Mouse (Mus musculus) limb, embryonic 14.5 days (tissue): Measurements from ENCODE around the gene Ift22. TPM values are rescaled to one million over a fixed set of nuclear protein-coding genes. Genes with fewer than 3 reads are reported as not detected.

Experiments used
- ATAC-seq: fragments of 200-750 bp; cut with Nextera tagmentation; 2 replicates; pipeline ENCODE4 v1.8.0; 2017; ENCODE audit warnings: low read depth, moderate number of reproducible peaks, moderate TSS enrichment; ENCODE audit not compliant: low FRiP score
- DNase-seq: peaks from one replicate; pipeline ENCODE4 v3.0.0-alpha.2; 2015; ENCODE audit warnings: low spot score
- H3K27ac ChIP-seq: fragments of 300-500 bp; sonication (generic); replicated peaks from 2 replicates; pipeline ENCODE4 v1.5.1; 2014; ENCODE audit warnings: low read depth, mild to moderate bottlenecking, low read length, moderate library complexity, mixed read lengths
- H3K27me3 ChIP-seq: fragments of 300-500 bp; sonication (generic); 2 replicates; pipeline ENCODE4 v1.6.1; 2014; ENCODE audit warnings: low read length, mixed read lengths; ENCODE audit not compliant: control insufficient read depth, insufficient read depth
- H3K36me3 ChIP-seq: fragments of 300-500 bp; sonication (generic); 2 replicates; pipeline ENCODE4 v1.6.1; 2014; ENCODE audit warnings: mild to moderate bottlenecking, low read length, moderate library complexity, mixed read lengths; ENCODE audit not compliant: control insufficient read depth, insufficient read depth
- H3K4me1 ChIP-seq: fragments of 300-500 bp; sonication (generic); 2 replicates; pipeline ENCODE4 v1.6.1; 2014; ENCODE audit warnings: antibody characterized with exemption, low read length, mixed read lengths; ENCODE audit not compliant: control insufficient read depth, insufficient read depth
- H3K4me2 ChIP-seq: fragments of 300-500 bp; sonication (generic); replicated peaks from 2 replicates; pipeline ENCODE4 v1.6.1; 2014; ENCODE audit warnings: low read depth, mild to moderate bottlenecking, low read length, moderate library complexity; ENCODE audit not compliant: severe bottlenecking
- H3K4me3 ChIP-seq: fragments of 300-500 bp; sonication (generic); replicated peaks from 2 replicates; pipeline ENCODE4 v1.5.1; 2014; ENCODE audit warnings: low read length
- H3K9ac ChIP-seq: fragments of 300-500 bp; sonication (generic); 2 replicates; pipeline ENCODE4 v1.6.1; 2014; ENCODE audit warnings: mild to moderate bottlenecking, low read depth, low read length, moderate library complexity; ENCODE audit not compliant: severe bottlenecking
- H3K9me3 ChIP-seq: fragments of 300-500 bp; sonication (generic); 2 replicates; pipeline ENCODE4 v1.6.1; 2016; ENCODE audit warnings: low read length; ENCODE audit not compliant: control insufficient read depth
- POLR2A ChIP-seq: fragments of 200-500 bp; IDR thresholded peaks from 2 replicates; pipeline ENCODE4 v1.8.0; 2012; ENCODE audit warnings: inconsistent platforms, mild to moderate bottlenecking, moderate library complexity, borderline replicate concordance; ENCODE audit not compliant: insufficient read depth, insufficient read length; ENCODE audit errors: extremely low read depth
- WGBS: fragments of 180-500 bp; shearing (Covaris S2); extraction: QIAGEN DNeasy Blood & Tissue Kit; methylation state at CpG from one replicate; pipeline ENCODE4 v1.1.7; 2014; 5-methylcytosine and 5-hydroxymethylcytosine counted together
- polyA plus RNA-seq, 2 experiments: library from polyadenylated mRNA; depleted of rRNA in 1 of 2; stranded (reverse) in 1 of 2; unstranded in 1 of 2; fragments of >200 nt; fragmentation: Nextera tagmentation in 1 of 2; extraction: Ambion mirVana in 1 of 2; gene quantifications; 2 replicates each; pipeline versions ENCODE4 v1.2.1 to v1.2.3; 2012 to 2014

The Ift22 gene
- polyA plus RNA-seq, 2 experiments: 28.8 to 58.9 TPM

- peak; percentile 73 for ATAC-seq
Measured at GRCm38 (mm10) chr5:136962501-136962900, 54.6 kb downstream of the Ift22 start.

GRCm38 (mm10) chr5:136962966-136963540, 55.1 kb downstream of the Ift22 start:
- DNase-seq: no peak
- peaks cover 36% of the 10 kb centered on the region for H3K36me3 ChIP-seq
- no peaks in the 10 kb centered on the region for H3K27me3 ChIP-seq
- no peak for TF ChIP-seq POLR2A
- H3K27ac ChIP-seq: no peak overlapping the region
- no peaks in the 10 kb centered on the region for H3K9me3 ChIP-seq
- peaks cover 14% of the 10 kb centered on the region for H3K4me1 ChIP-seq
- H3K4me2 ChIP-seq: peak overlapping the region; percentile 87
- peak overlapping the region; percentile 76 for H3K4me3 ChIP-seq
- peak overlapping the region; percentile 77 for H3K9ac ChIP-seq
- no peak for ATAC-seq
- WGBS: 77% methylated on average over 8 of the region's 8 CpGs

More at GRCm38 (mm10) chr5:136962501-136962900, 54.6 kb downstream of the Ift22 start:
- under 1% methylated on average over 10 of the region's 10 CpGs for WGBS
- Histone ChIP-seq H3K27ac (peak overlapping the region; percentile 65), H3K4me3 (peak overlapping the region; percentile 76), H3K36me3 (peaks cover 36% of the 10 kb centered on the region), H3K27me3 (no peaks in the 10 kb centered on the region), H3K4me1 (peaks cover 14% of the 10 kb centered on the region), H3K9me3 (no peaks in the 10 kb centered on the region), H3K9ac (peak overlapping the region; percentile 77), H3K4me2 (peak overlapping the region; percentile 87)
- TF ChIP-seq POLR2A: no peak
- peak; percentile 83 for DNase-seq

Other genes with a start within 250 kb of the Ift22 start
- gene Myl10, start 215.0 kb upstream of the Ift22 start, polyA plus RNA-seq (2012; rRNA removed): not detected in 2 replicates
- gene Myl10, start 215.0 kb upstream of the Ift22 start, polyA plus RNA-seq (2014; fragmentation: Nextera tagmentation; extraction: Ambion mirVana): not detected in 2 replicates
- 219 and 265 TPM in 2 replicates for gene Col26a1, start 24.9 kb upstream of the Ift22 start, polyA plus RNA-seq (2012; rRNA removed)
- gene Col26a1, start 24.9 kb upstream of the Ift22 start, polyA plus RNA-seq (2014; fragmentation: Nextera tagmentation; extraction: Ambion mirVana): 85.5 and 109 TPM in 2 replicates
- gene Fis1, start 45.1 kb downstream of the Ift22 start, polyA plus RNA-seq (2012; rRNA removed): 194 and 225 TPM in 2 replicates
- 284 and 300 TPM in 2 replicates for gene Fis1, start 45.1 kb downstream of the Ift22 start, polyA plus RNA-seq (2014; fragmentation: Nextera tagmentation; extraction: Ambion mirVana)
- gene Cldn15, start 58.5 kb downstream of the Ift22 start, polyA plus RNA-seq (2012; rRNA removed): 0.60 and 0.74 TPM in 2 replicates
- gene Cldn15, start 58.5 kb downstream of the Ift22 start, polyA plus RNA-seq (2014; fragmentation: Nextera tagmentation; extraction: Ambion mirVana): 0.28 TPM in 1 of 2 replicates, not detected in the other
- gene Plod3, start 78.9 kb downstream of the Ift22 start, polyA plus RNA-seq (2012; rRNA removed): 114 and 126 TPM in 2 replicates
- gene Plod3, start 78.9 kb downstream of the Ift22 start, polyA plus RNA-seq (2014; fragmentation: Nextera tagmentation; extraction: Ambion mirVana): 54.0 and 55.1 TPM in 2 replicates
- 82.4 and 82.7 TPM in 2 replicates for gene Znhit1, start 79.9 kb downstream of the Ift22 start, polyA plus RNA-seq (2012; rRNA removed)
- gene Znhit1, start 79.9 kb downstream of the Ift22 start, polyA plus RNA-seq (2014; fragmentation: Nextera tagmentation; extraction: Ambion mirVana): 105 and 112 TPM in 2 replicates
- gene Vgf, start 118.2 kb downstream of the Ift22 start, polyA plus RNA-seq (2012; rRNA removed): 0.08 and 0.21 TPM in 2 replicates
- gene Vgf, start 118.2 kb downstream of the Ift22 start, polyA plus RNA-seq (2014; fragmentation: Nextera tagmentation; extraction: Ambion mirVana): 0.11 TPM in 1 of 2 replicates, not detected in the other
- gene Ap1s1, start 138.0 kb downstream of the Ift22 start, polyA plus RNA-seq (2012; rRNA removed): 98.3 and 112 TPM in 2 replicates
- 144 and 146 TPM in 2 replicates for gene Ap1s1, start 138.0 kb downstream of the Ift22 start, polyA plus RNA-seq (2014; fragmentation: Nextera tagmentation; extraction: Ambion mirVana)
- 3.9 and 4.5 TPM in 2 replicates for gene Serpine1, start 164.1 kb downstream of the Ift22 start, polyA plus RNA-seq (2012; rRNA removed)
- gene Serpine1, start 164.1 kb downstream of the Ift22 start, polyA plus RNA-seq (2014; fragmentation: Nextera tagmentation; extraction: Ambion mirVana): 0.40 and 0.48 TPM in 2 replicates
- 3.1 and 4.0 TPM in 2 replicates for gene Trim56, start 208.1 kb downstream of the Ift22 start, polyA plus RNA-seq (2012; rRNA removed)
- gene Trim56, start 208.1 kb downstream of the Ift22 start, polyA plus RNA-seq (2014; fragmentation: Nextera tagmentation; extraction: Ambion mirVana): 9.1 and 9.5 TPM in 2 replicates
- gene Muc3, start 241.2 kb downstream of the Ift22 start, polyA plus RNA-seq (2012; rRNA removed): not detected in 2 replicates
- gene Muc3, start 241.2 kb downstream of the Ift22 start, polyA plus RNA-seq (2014; fragmentation: Nextera tagmentation; extraction: Ambion mirVana): not detected in 2 replicates